Mouse (Mus musculus): ENCODE results near the gene 4930503B20Rik.

DNA sequence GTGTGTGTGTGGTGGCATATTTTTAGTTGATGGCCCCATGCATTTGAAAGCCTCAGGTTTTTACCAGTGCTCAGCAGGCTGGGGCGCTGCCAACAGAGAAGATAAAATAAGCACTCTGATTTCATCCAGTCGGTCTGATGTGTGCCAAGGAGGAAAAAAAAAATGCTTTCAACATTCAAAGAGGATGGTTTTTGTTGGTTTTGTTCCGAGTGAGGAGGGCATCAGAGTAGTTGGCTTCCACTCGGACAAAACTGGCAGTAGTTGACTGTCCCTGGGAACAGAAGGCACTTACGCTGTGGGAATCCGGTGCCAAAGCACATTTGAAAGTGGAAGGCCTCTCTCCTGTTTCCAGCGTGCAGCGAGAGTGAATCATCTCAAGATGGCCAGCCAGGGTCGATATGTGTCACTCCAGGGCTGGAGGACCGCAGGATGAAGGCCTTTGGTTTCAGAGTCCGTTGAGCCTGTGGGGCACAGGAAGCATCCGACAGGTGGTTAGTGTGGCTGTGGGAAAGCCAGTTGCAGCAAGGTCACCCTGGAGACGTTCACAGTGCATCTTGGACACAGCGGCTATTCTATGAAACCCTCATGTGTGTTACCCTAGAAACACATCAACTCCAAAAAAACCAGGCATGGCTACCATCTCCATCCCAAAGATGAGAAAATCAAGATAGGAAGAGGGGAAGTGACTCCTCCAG lies 30.4 kb downstream of the 4930503B20Rik start:
- TF ChIP-seq CTCF (IDR thresholded peaks at IDR 0.05; ENCODE audit: low read depth) (no peak), EP300 (IDR thresholded peaks at IDR 0.05; ENCODE audit: low read depth) (no peak)
